Mouse (Mus musculus) hindbrain, embryonic 14.5 days (tissue): ENCODE results near the gene St3gal5. TPM values are rescaled to one million over a fixed set of nuclear protein-coding genes. Genes with fewer than 3 reads are reported as not detected.

Experiments used
- ATAC-seq: fragments of 200-750 bp; cut with Nextera tagmentation; 2 replicates; pipeline ENCODE4 v1.8.0; 2017; ENCODE audit warnings: moderate number of reproducible peaks, mild to moderate bottlenecking, moderate TSS enrichment, moderate library complexity; ENCODE audit not compliant: low FRiP score
- DNase-seq: peaks from one replicate; pipeline ENCODE4 v3.0.0-alpha.2; 2015; ENCODE audit warnings: low spot score
- H3K27ac ChIP-seq: fragments of 300-500 bp; sonication (generic); 2 replicates; pipeline ENCODE4 v1.5.1; 2014; ENCODE audit warnings: mild to moderate bottlenecking, moderate library complexity
- H3K27me3 ChIP-seq: fragments of 300-500 bp; sonication (generic); 2 replicates; pipeline ENCODE4 v1.6.1; 2014; ENCODE audit warnings: mild to moderate bottlenecking, low read length, mixed read lengths; ENCODE audit not compliant: control insufficient read depth, insufficient read depth
- H3K36me3 ChIP-seq: fragments of 300-500 bp; sonication (generic); replicated peaks from 2 replicates; pipeline ENCODE4 v1.6.1; 2014; ENCODE audit not compliant: control insufficient read depth, insufficient read depth
- H3K4me1 ChIP-seq: fragments of 300-500 bp; sonication (generic); replicated peaks from 2 replicates; pipeline ENCODE4 v1.6.1; 2014; ENCODE audit warnings: antibody characterized with exemption, low read length, mixed read lengths; ENCODE audit not compliant: control insufficient read depth, insufficient read depth
- H3K4me2 ChIP-seq: fragments of 300-500 bp; sonication (generic); replicated peaks from 2 replicates; pipeline ENCODE4 v1.6.1; 2014; ENCODE audit warnings: mild to moderate bottlenecking, moderate library complexity
- H3K4me3 ChIP-seq: fragments of 300-500 bp; sonication (generic); replicated peaks from 2 replicates; pipeline ENCODE4 v1.5.1; 2014; ENCODE audit warnings: mild to moderate bottlenecking, low read length
- H3K9ac ChIP-seq: fragments of 300-500 bp; sonication (generic); 2 replicates; pipeline ENCODE4 v1.6.1; 2014
- H3K9me3 ChIP-seq: fragments of 300-500 bp; sonication (generic); 2 replicates; pipeline ENCODE4 v1.6.1; 2016; ENCODE audit warnings: low read length; ENCODE audit not compliant: control insufficient read depth
- WGBS: fragments of 180-500 bp; shearing (Covaris S2); extraction: QIAGEN DNeasy Blood & Tissue Kit; methylation state at CpG from one replicate; pipeline ENCODE4 v1.1.7; 2014; 5-methylcytosine and 5-hydroxymethylcytosine counted together
- polyA plus RNA-seq: library from polyadenylated mRNA; unstranded; fragments of >200 nt; fragmentation: Nextera tagmentation; extraction: Ambion mirVana; gene quantifications from 2 replicates; pipeline ENCODE4 v1.2.1, GENCODE M21; 2014

Gene St3gal5
- polyA plus RNA-seq, 1 experiment from 2014 or later = 64.9 TPM

DNA sequence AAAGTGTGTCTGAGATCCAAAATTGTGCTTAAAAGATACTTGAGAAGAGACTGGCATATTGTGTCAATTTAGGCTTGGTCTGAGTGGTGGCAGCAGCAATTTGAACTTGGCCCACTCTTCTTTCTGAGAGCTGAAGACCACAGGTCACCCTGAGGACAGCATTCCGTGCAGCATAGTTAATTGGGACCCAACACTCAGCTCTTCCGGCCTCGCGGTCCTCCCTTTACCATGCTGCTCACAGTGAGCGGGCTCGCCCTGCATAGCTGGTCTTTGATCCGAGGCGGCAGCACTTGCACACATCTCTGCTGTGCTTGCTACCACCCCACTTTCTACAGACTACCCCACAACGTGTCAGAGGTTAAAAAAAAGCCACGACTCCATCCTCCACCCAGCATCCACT, 39.2 kb downstream of the St3gal5 start:
- no peaks in the 10 kb centered on the region for H3K27me3 ChIP-seq
- H3K4me1 ChIP-seq = no peaks in the 10 kb centered on the region
- H3K4me2 ChIP-seq = no peak overlapping the region
- DNase-seq (no peak), ATAC-seq (no peak)
- no peak overlapping the region for H3K9ac ChIP-seq
- WGBS = 82% methylated on average over 10 of the region's 10 CpGs
- no peak overlapping the region for H3K4me3 ChIP-seq
- no peaks in the 10 kb centered on the region for H3K9me3 ChIP-seq
- no peak overlapping the region for H3K27ac ChIP-seq
- peaks cover 37% of the 10 kb centered on the region for H3K36me3 ChIP-seq

- Histone ChIP-seq H3K36me3 (peaks cover 12% of the 10 kb centered on the region), H3K4me2 (no peak overlapping the region), H3K9ac (no peak overlapping the region), H3K27ac (no peak overlapping the region), H3K4me3 (no peak overlapping the region), H3K9me3 (no peaks in the 10 kb centered on the region), H3K4me1 (no peaks in the 10 kb centered on the region), H3K27me3 (no peaks in the 10 kb centered on the region)
- no peak for ATAC-seq
- DNase-seq = no peak
- WGBS = 87% methylated on average over 9 of the region's 9 CpGs
Observed at GRCm38 (mm10) chr6:72139508-72140193, 42.3 kb downstream of the St3gal5 start.

DNA sequence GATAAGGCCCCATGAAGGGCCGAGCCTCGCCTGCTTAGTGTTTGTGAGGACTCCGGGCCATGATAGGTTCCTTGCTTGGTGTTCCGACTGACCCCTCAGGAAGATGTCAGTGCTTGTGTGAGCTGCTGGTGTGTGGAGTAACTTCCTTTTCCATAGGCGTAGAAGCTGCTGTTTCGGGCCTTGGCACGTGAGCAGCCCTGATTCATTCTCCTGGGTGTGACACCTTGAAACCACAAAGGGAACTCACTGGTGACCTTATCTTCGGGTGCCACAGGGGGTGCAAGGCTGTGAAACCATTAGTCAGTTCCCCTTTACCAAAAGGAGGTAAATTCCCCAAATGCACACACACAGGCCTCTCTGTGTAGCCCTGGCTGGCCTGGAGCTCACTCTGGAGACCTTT, 43.0 kb downstream of the St3gal5 start:
- Histone ChIP-seq H3K27me3 (no peaks in the 10 kb centered on the region), H3K36me3 (peaks cover 6% of the 10 kb centered on the region), H3K9me3 (no peaks in the 10 kb centered on the region), H3K4me2 (no peak overlapping the region), H3K27ac (no peak overlapping the region), H3K4me3 (no peak overlapping the region), H3K9ac (no peak overlapping the region), H3K4me1 (no peaks in the 10 kb centered on the region)
- 91% methylated on average over 8 of the region's 8 CpGs for WGBS
- ATAC-seq = no peak
- DNase-seq = no peak

- H3K27me3 ChIP-seq = no peaks in the 10 kb centered on the region
- H3K4me2 ChIP-seq = no peak overlapping the region
- no peak overlapping the region for H3K27ac ChIP-seq
- H3K4me3 ChIP-seq = no peak overlapping the region
- no peaks in the 10 kb centered on the region for H3K9me3 ChIP-seq
- H3K4me1 ChIP-seq = no peaks in the 10 kb centered on the region
- DNase-seq (no peak), ATAC-seq (no peak)
- 65% methylated on average over 10 of the region's 10 CpGs for WGBS
- peaks cover 6% of the 10 kb centered on the region for H3K36me3 ChIP-seq
- H3K9ac ChIP-seq = no peak overlapping the region
Observed at GRCm38 (mm10) chr6:72141191-72141590, 43.8 kb downstream of the St3gal5 start.

- WGBS = 92% methylated on average over 4 of the region's 4 CpGs
- H3K36me3 ChIP-seq = peaks cover 6% of the 10 kb centered on the region
- H3K27ac ChIP-seq = no peak overlapping the region
- H3K4me3 ChIP-seq = no peak overlapping the region
- DNase-seq (no peak), ATAC-seq (no peak)
- H3K27me3 ChIP-seq = no peaks in the 10 kb centered on the region
- H3K4me1 ChIP-seq = no peaks in the 10 kb centered on the region
- no peak overlapping the region for H3K4me2 ChIP-seq
- H3K9ac ChIP-seq = no peak overlapping the region
- H3K9me3 ChIP-seq = no peaks in the 10 kb centered on the region
Observed at GRCm38 (mm10) chr6:72142561-72142960, 45.2 kb downstream of the St3gal5 start.

GRCm38 (mm10) chr6:72144353-72144752, 47.0 kb downstream of the St3gal5 start:
- Histone ChIP-seq H3K27ac (no peak overlapping the region), H3K36me3 (peaks cover 17% of the 10 kb centered on the region), H3K4me3 (no peak overlapping the region), H3K9ac (no peak overlapping the region), H3K27me3 (no peaks in the 10 kb centered on the region), H3K9me3 (peaks cover 2% of the 10 kb centered on the region; the same call in 1 of the 2 replicates), H3K4me1 (no peaks in the 10 kb centered on the region), H3K4me2 (no peak overlapping the region)
- DNase-seq (no peak), ATAC-seq (no peak)
- 76% methylated on average over 7 of the region's 7 CpGs for WGBS

DNA sequence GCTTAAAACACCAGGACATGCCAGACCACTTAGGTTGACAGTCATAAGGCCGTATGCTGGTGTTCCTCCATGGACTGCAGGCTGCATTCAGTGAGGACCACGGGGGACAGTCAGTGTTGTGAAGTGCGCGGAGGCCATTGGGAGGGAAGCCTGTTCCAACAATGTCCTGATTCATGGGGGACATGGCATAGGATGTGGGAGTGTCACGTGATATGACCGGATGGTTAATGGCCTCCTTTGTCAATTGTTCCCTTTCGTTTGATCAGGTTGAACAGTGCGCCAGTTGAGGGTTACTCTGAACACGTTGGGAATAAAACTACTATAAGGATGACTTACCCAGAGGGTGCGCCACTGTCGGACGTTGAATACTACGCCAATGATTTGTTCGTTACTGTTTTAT, 49.4 kb downstream of the St3gal5 start:
- Histone ChIP-seq H3K9ac (no peak overlapping the region), H3K9me3 (peaks cover 10% of the 10 kb centered on the region; the same call in 1 of the 2 replicates), H3K27me3 (no peaks in the 10 kb centered on the region), H3K4me2 (no peak overlapping the region), H3K36me3 (peaks cover 40% of the 10 kb centered on the region), H3K4me3 (no peak overlapping the region), H3K4me1 (no peaks in the 10 kb centered on the region), H3K27ac (no peak overlapping the region)
- WGBS = 90% methylated on average over 14 of the region's 14 CpGs
- ATAC-seq (no peak), DNase-seq (no peak)

GRCm38 (mm10) chr6:72148721-72149120, 51.3 kb downstream of the St3gal5 start:
- ATAC-seq = no peak
- H3K27me3 ChIP-seq = no peaks in the 10 kb centered on the region
- H3K4me2 ChIP-seq = no peak overlapping the region
- no peaks in the 10 kb centered on the region for H3K4me1 ChIP-seq
- no peak overlapping the region for H3K4me3 ChIP-seq
- DNase-seq = no peak
- peaks cover 47% of the 10 kb centered on the region for H3K36me3 ChIP-seq
- 98% methylated on average over 4 of the region's 4 CpGs for WGBS
- H3K27ac ChIP-seq = no peak overlapping the region
- peaks cover 10% of the 10 kb centered on the region; the same call in 1 of the 2 replicates for H3K9me3 ChIP-seq
- H3K9ac ChIP-seq = no peak overlapping the region

- Histone ChIP-seq H3K36me3 (peaks cover 52% of the 10 kb centered on the region), H3K9me3 (peaks cover 10% of the 10 kb centered on the region; the same call in 1 of the 2 replicates), H3K4me3 (no peak overlapping the region), H3K4me2 (no peak overlapping the region), H3K27ac (no peak overlapping the region), H3K4me1 (no peaks in the 10 kb centered on the region), H3K9ac (no peak overlapping the region), H3K27me3 (no peaks in the 10 kb centered on the region)
- no peak for DNase-seq
- no peak for ATAC-seq
- WGBS = 90% methylated on average over 3 of the region's 3 CpGs
Observed at GRCm38 (mm10) chr6:72149797-72150196, 52.4 kb downstream of the St3gal5 start.

DNA sequence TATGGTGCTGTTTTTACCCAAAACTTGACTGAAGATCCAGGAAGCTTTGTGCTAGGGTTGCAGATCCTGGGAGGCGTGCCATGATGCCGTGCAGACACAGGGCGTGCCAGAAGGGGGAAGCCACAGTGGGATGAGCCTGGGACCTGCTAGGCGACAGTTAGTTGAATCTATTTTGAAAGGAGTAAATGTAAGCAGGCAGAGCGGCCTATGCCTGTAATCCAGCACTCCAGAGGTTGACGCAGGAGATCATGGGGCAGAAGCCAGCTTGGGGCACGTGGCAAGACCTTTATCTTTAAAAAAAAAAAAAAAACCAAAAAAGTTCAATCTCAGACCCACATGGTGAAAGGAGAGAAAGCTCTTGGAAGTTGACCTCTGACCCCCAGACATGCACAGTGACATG, 55.3 kb downstream of the St3gal5 start:
- Histone ChIP-seq H3K4me2 (no peak overlapping the region), H3K36me3 (peaks cover 59% of the 10 kb centered on the region), H3K9ac (no peak overlapping the region), H3K9me3 (peaks cover 10% of the 10 kb centered on the region; the same call in 1 of the 2 replicates), H3K4me1 (no peaks in the 10 kb centered on the region), H3K4me3 (no peak overlapping the region), H3K27me3 (no peaks in the 10 kb centered on the region), H3K27ac (no peak overlapping the region)
- DNase-seq (no peak), ATAC-seq (no peak)
- 90% methylated on average over 7 of the region's 7 CpGs for WGBS
